Mouse (Mus musculus) lung, postnatal 0 days (tissue): ENCODE results near the gene Tssc4.

ENCODE experiments used
- CTCF ChIP-seq: IDR thresholded peaks from 2 replicates; pipeline ENCODE4 v1.5.1; 2016; ENCODE audit warnings: antibody characterized with exemption, mild to moderate bottlenecking
- EP300 ChIP-seq: IDR thresholded peaks from 2 replicates; pipeline ENCODE4 v1.6.1; 2016; ENCODE audit warnings: antibody characterized with exemption, mild to moderate bottlenecking, control low read depth

- TF ChIP-seq CTCF = no peak
- no peak for TF ChIP-seq EP300
Observed at GRCm38 (mm10) chr7:143093847-143094246, 24.8 kb downstream of the Tssc4 start.
